Mouse (Mus musculus) olfactory bulb, adult 2 months (tissue): ENCODE measurements around the gene Dsp.

Source experiments
- CTCF ChIP-seq: fragments of 200-500 bp; IDR thresholded peaks from 2 replicates; pipeline ENCODE4 v1.5.1; 2012; ENCODE audit warnings: low read depth, mild to moderate bottlenecking, low read length, moderate library complexity; ENCODE audit not compliant: insufficient read depth
- POLR2A ChIP-seq: fragments of 200-500 bp; IDR thresholded peaks from 2 replicates; pipeline ENCODE4 v1.6.1; 2012; ENCODE audit warnings: mild to moderate bottlenecking, low read depth, low read length, moderate library complexity; ENCODE audit not compliant: insufficient read depth

- TF ChIP-seq CTCF = no peak
- TF ChIP-seq POLR2A = no peak
Measured at GRCm38 (mm10) chr13:38129492-38129891, 21.6 kb upstream of the Dsp start.
